Mouse (Mus musculus) neural tube, embryonic 12.5 days (tissue): ENCODE results near the gene Atp9a. TPM values are rescaled to one million over a fixed set of nuclear protein-coding genes. Genes with fewer than 3 reads are reported as not detected.
"Not testable (repeated sequence)": the region's sequence is repeated elsewhere in the genome, so short reads cannot be mapped to it uniquely, and the experiment has no call there.

Experiments
- ATAC-seq: fragments of 200-750 bp; cut with Nextera tagmentation; 2 replicates; pipeline ENCODE4 v1.8.0; 2017; ENCODE audit warnings: low read depth, mild to moderate bottlenecking, moderate TSS enrichment, moderate library complexity; ENCODE audit not compliant: low FRiP score
- H3K27ac ChIP-seq: fragments of 300-500 bp; sonication (generic); 2 replicates; pipeline ENCODE4 v1.5.1; 2016
- H3K27me3 ChIP-seq: fragments of 300-500 bp; sonication (generic); replicated peaks from 2 replicates; pipeline ENCODE4 v1.6.1; 2016; ENCODE audit warnings: mild to moderate bottlenecking
- H3K36me3 ChIP-seq: fragments of 300-500 bp; sonication (generic); 2 replicates; pipeline ENCODE4 v1.6.1; 2016; ENCODE audit warnings: mild to moderate bottlenecking
- H3K4me1 ChIP-seq: fragments of 300-500 bp; sonication (generic); 2 replicates; pipeline ENCODE4 v1.6.1; 2016
- H3K4me2 ChIP-seq: fragments of 300-500 bp; sonication (generic); replicated peaks from 2 replicates; pipeline ENCODE4 v1.6.1; 2016; ENCODE audit warnings: mild to moderate bottlenecking
- H3K4me3 ChIP-seq: fragments of 300-500 bp; sonication (generic); 2 replicates; pipeline ENCODE4 v1.5.1; 2016
- H3K9ac ChIP-seq: fragments of 300-500 bp; sonication (generic); 2 replicates; pipeline ENCODE4 v1.6.1; 2016; ENCODE audit warnings: mild to moderate bottlenecking
- H3K9me3 ChIP-seq: fragments of 300-500 bp; sonication (generic); 2 replicates; pipeline ENCODE4 v1.6.1; 2016; ENCODE audit warnings: mild to moderate bottlenecking
- WGBS: fragments of 180-500 bp; shearing (Covaris S2); methylation state at CpG from one replicate; pipeline ENCODE4 v1.1.7; 2016; 5-methylcytosine and 5-hydroxymethylcytosine counted together
- polyA plus RNA-seq: library from polyadenylated mRNA; unstranded; fragments of >200 nt; fragmentation: Nextera tagmentation; extraction: Ambion mirVana; gene quantifications from 2 replicates; pipeline ENCODE4 v1.2.1, GENCODE M21; 2016

Atp9a gene
- polyA plus RNA-seq, 1 experiment from 2014 or later = 74.8 TPM

DNA sequence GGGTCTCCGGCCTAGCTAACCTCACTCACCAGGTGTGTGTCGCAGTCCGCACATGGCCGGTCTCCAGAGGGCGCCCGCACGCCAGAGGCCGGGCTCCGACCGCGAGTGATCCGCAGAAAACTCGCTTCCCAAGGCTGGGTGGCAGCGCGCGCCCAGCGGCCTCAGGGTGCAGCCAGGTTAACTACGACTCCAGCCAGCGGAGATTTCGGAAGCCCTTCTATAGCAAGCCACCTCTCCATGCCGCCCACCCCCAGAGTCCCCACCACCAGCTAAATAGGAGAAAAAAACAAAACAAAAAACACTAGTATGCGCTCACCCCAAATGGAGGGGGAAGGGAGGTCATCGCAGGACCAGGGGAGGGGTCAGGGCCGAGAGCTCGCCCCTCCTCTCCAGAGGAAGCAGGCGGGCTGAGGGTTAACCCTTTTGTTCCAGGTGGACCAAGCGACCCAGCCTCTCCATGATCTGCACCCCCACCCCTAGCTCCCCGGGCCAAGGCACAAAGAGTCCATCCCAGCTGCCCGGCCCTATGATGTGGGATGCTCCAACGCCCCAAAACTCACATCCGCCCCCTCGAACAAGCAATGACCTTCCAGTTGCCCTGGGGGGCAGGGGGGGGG lies 23.0 kb upstream of the Atp9a start:
- Histone ChIP-seq H3K4me1 (peaks cover 51% of the 10 kb centered on the region), H3K27ac (no peak overlapping the region), H3K36me3 (no peaks in the 10 kb centered on the region), H3K4me3 (peak overlapping the region; percentile 48), H3K4me2 (peak overlapping the region; percentile 94), H3K9me3 (no peaks in the 10 kb centered on the region), H3K27me3 (peaks cover 27% of the 10 kb centered on the region), H3K9ac (peak overlapping the region; percentile 65)
- ATAC-seq = no peak
- WGBS = under 1% methylated on average over 32 of the region's 32 CpGs

GRCm38 (mm10) chr2:168764460-168764867 lies 22.3 kb upstream of the Atp9a start:
- Histone ChIP-seq H3K4me2 (peak overlapping the region; percentile 94), H3K27ac (no peak overlapping the region), H3K27me3 (peaks cover 27% of the 10 kb centered on the region), H3K9ac (no peak overlapping the region), H3K9me3 (no peaks in the 10 kb centered on the region), H3K4me1 (peaks cover 51% of the 10 kb centered on the region), H3K36me3 (no peaks in the 10 kb centered on the region), H3K4me3 (no peak overlapping the region)
- 8% methylated on average over 9 of the region's 9 CpGs for WGBS
- ATAC-seq = no peak

DNA sequence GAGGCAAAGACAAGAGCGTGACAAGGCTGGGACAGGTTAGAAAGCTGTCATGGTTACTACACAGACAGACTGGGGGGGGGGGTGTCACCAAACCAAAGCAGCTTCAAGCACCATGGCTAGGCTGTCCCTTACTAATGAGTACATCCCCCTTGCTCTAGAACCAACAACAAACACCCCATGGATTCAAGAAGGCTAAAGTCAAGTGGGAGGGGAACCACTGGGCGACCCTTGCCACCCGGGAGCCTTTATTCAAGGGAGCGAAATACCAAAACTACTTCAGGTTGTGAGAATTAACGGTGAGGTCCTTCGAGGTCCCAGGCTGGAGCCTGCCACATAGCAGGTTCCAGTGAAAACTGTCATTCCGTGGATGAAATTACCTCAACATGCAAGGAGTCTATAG lies 21.6 kb upstream of the Atp9a start:
- WGBS = 5% methylated on average over 7 of the region's 7 CpGs
- H3K36me3 ChIP-seq = no peaks in the 10 kb centered on the region
- peaks cover 51% of the 10 kb centered on the region for H3K4me1 ChIP-seq
- peaks cover 27% of the 10 kb centered on the region for H3K27me3 ChIP-seq
- no peaks in the 10 kb centered on the region for H3K9me3 ChIP-seq
- ATAC-seq = no peak
- no peak overlapping the region for H3K27ac ChIP-seq
- no peak overlapping the region for H3K9ac ChIP-seq
- no peak overlapping the region for H3K4me3 ChIP-seq
- peak overlapping the region; percentile 94 for H3K4me2 ChIP-seq

GRCm38 (mm10) chr2:168762411-168762815 lies 20.2 kb upstream of the Atp9a start:
- peak; percentile 42; the same call in 1 of the 2 replicates for ATAC-seq
- peaks cover 51% of the 10 kb centered on the region for H3K4me1 ChIP-seq
- H3K27me3 ChIP-seq = peaks cover 17% of the 10 kb centered on the region
- 0 out of 2 replicates have a peak overlapping the region, but pooled peaks have one; percentile 8 for H3K27ac ChIP-seq
- peak overlapping the region; percentile 9; the same call in 1 of the 2 replicates for H3K4me3 ChIP-seq
- H3K4me2 ChIP-seq = peak overlapping the region; percentile 94
- H3K36me3 ChIP-seq = no peaks in the 10 kb centered on the region
- no peaks in the 10 kb centered on the region for H3K9me3 ChIP-seq
- H3K9ac ChIP-seq = 0 out of 2 replicates have a peak overlapping the region, but pooled peaks have one; percentile 1
- WGBS = under 1% methylated on average over 12 of the region's 12 CpGs

DNA sequence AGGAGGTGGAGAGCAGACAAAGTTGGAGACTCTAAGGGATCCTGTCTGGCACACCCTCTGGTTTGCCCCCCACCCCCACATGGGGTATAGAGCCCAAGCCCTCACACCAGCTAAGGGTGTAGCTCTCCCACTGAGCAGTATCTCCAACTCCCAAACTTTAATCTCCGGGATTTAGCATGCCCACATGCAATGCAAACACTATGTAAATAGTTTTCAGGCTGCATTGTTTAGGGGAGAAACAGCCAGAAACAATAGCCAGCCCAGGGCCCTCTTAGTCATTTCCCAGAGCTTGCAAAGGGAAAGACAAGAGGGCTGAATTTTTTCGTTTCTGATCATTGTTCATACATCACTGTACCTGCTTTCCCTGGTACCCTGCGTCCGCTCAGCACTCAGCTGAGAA lies 19.7 kb upstream of the Atp9a start:
- H3K27ac ChIP-seq = 0 out of 2 replicates have a peak overlapping the region, but pooled peaks have one; percentile 8
- WGBS = 10% methylated on average over 4 of the region's 4 CpGs
- peaks cover 48% of the 10 kb centered on the region for H3K4me1 ChIP-seq
- no peaks in the 10 kb centered on the region for H3K36me3 ChIP-seq
- peak overlapping the region; percentile 94 for H3K4me2 ChIP-seq
- H3K4me3 ChIP-seq = peak overlapping the region; percentile 9; the same call in 1 of the 2 replicates
- H3K27me3 ChIP-seq = peaks cover 17% of the 10 kb centered on the region; the same call in 1 of the 2 replicates
- H3K9me3 ChIP-seq = no peaks in the 10 kb centered on the region
- ATAC-seq = no peak
- 0 out of 2 replicates have a peak overlapping the region, but pooled peaks have one; percentile 1 for H3K9ac ChIP-seq

DNA sequence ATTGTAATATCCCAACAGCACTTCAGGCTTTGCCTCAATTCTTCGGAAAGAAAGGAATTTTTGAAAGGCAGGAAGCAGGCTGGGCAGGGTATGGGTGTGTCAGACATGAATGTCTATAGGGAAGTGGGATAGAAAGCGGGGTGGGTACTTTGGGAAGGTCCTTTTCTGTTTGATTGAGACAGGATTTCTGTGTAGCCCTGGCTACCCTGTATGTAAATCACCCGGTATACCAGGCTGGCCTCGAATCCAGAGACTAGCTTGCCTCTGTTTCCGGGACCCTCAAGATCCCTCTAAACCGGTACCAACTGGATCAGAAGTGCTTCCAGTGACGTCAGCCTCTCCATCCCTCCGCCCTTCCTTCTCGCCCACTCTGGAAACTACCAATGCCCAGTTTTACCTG lies 18.9 kb upstream of the Atp9a start:
- peaks cover 5% of the 10 kb centered on the region for H3K36me3 ChIP-seq
- peaks cover 11% of the 10 kb centered on the region; the same call in 1 of the 2 replicates for H3K27me3 ChIP-seq
- peaks cover 40% of the 10 kb centered on the region for H3K4me1 ChIP-seq
- H3K4me2 ChIP-seq = no peak overlapping the region
- WGBS = 90% methylated on average over 9 of the region's 9 CpGs
- H3K9ac ChIP-seq = no peak overlapping the region
- no peak for ATAC-seq
- H3K4me3 ChIP-seq = no peak overlapping the region
- H3K27ac ChIP-seq = no peak overlapping the region
- no peaks in the 10 kb centered on the region for H3K9me3 ChIP-seq

GRCm38 (mm10) chr2:168744406-168744805 lies 2.2 kb upstream of the Atp9a start:
- H3K27ac ChIP-seq, H3K27me3 ChIP-seq, H3K9me3 ChIP-seq, ATAC-seq, H3K4me1 ChIP-seq, H3K4me3 ChIP-seq, H3K4me2 ChIP-seq, H3K9ac ChIP-seq, H3K36me3 ChIP-seq: not testable (repeated sequence)
- WGBS = 89% methylated on average over 10 of the region's 10 CpGs

- Histone ChIP-seq H3K9ac (no peak overlapping the region), H3K4me2 (peak overlapping the region; percentile 70), H3K9me3 (no peaks in the 10 kb centered on the region), H3K4me3 (peak overlapping the region; percentile 86), H3K4me1 (peaks cover 4% of the 10 kb centered on the region; the same call in 1 of the 2 replicates), H3K27ac (no peak overlapping the region), H3K36me3 (no peaks in the 10 kb centered on the region), H3K27me3 (no peaks in the 10 kb centered on the region)
- 21% methylated on average over 7 of the region's 7 CpGs for WGBS
- no peak for ATAC-seq
These were observed 440 bp upstream of the Atp9a start for GRCm38 (mm10) chr2:168742649-168743048.

DNA sequence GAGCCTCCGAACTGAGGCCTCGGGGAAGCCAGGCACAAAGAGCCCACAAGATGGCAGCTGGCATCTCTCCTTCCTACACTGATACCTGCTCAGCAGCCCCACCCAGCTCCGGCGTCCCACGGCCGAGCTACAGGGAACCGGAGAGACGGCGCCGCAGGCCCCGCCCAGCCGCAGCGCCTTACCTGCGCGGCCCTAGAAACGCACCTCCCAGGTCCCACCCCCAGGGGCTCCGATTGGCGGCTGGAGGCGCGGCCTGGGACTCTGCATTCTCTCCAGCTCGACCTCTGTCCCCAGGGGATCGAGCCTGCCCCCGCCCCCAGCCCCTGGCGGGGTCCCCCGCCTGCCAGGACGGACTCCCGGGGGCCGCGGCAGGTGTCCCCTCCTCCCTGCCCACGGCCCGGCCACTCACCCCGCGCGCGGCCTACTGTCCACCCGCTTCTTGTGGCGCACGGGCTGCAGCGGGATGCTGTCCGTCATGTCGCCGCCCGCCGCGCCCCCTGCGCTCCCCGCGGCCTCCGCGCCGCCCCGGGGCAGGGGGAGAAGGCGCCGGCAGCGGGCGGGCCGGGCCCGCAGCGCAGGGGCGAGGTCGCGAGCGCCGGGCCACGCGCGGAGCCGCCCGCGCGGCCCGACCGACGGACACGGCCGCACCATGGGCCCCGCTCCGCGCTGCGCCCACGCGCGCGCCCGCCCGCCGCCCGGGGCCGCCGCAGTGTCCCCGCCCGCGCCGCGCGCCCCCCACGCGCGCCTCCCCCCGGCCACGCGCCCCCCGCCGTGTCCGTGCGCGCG lies 743 bp downstream of the Atp9a start:
- H3K9ac ChIP-seq = peak overlapping the region; percentile 93
- peaks cover 4% of the 10 kb centered on the region; the same call in 1 of the 2 replicates for H3K4me1 ChIP-seq
- H3K9me3 ChIP-seq = no peaks in the 10 kb centered on the region
- peak overlapping the region; percentile 86 for H3K27ac ChIP-seq
- peak overlapping the region; percentile 70 for H3K4me2 ChIP-seq
- WGBS = under 1% methylated on average over 59 of the region's 108 CpGs
- H3K27me3 ChIP-seq = no peaks in the 10 kb centered on the region
- no peaks in the 10 kb centered on the region for H3K36me3 ChIP-seq
- peak; percentile 74 for ATAC-seq
- H3K4me3 ChIP-seq = peak overlapping the region; percentile 86

GRCm38 (mm10) chr2:168740496-168740895 lies 1.7 kb downstream of the Atp9a start:
- H3K36me3 ChIP-seq = no peaks in the 10 kb centered on the region
- peak overlapping the region; percentile 70 for H3K4me2 ChIP-seq
- 92% methylated on average over 10 of the region's 10 CpGs for WGBS
- H3K9ac ChIP-seq = no peak overlapping the region
- H3K4me1 ChIP-seq = peaks cover 4% of the 10 kb centered on the region; the same call in 1 of the 2 replicates
- H3K27ac ChIP-seq = no peak overlapping the region
- no peaks in the 10 kb centered on the region for H3K9me3 ChIP-seq
- no peak for ATAC-seq
- H3K4me3 ChIP-seq = peak overlapping the region; percentile 86
- H3K27me3 ChIP-seq = no peaks in the 10 kb centered on the region

DNA sequence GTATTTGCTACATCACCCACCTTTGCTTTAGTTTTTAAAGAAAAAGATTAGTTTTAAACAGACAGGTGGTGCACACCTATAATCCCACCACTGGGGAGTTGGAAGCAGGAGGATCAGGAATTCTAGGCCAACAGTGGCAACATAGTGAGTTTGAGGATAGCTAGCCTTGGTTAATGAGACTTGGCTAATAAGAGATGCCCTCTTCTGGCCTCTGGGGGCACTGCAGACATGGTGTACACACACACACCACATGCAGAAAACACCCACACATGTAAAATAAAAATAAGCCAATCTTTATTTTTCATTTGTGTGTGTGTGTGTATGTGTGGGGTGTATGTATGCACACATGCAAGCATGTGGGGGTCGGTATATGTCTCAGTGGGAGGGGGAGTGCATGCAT lies 3.4 kb downstream of the Atp9a start:
- no peaks in the 10 kb centered on the region for H3K9me3 ChIP-seq
- WGBS = 97% methylated on average over 1 of the region's 1 CpGs
- no peak for ATAC-seq
- no peaks in the 10 kb centered on the region for H3K36me3 ChIP-seq
- H3K27me3 ChIP-seq = no peaks in the 10 kb centered on the region
- H3K4me1 ChIP-seq = peaks cover 4% of the 10 kb centered on the region; the same call in 1 of the 2 replicates
- H3K9ac ChIP-seq = no peak overlapping the region
- H3K27ac ChIP-seq = no peak overlapping the region
- no peak overlapping the region for H3K4me3 ChIP-seq
- H3K4me2 ChIP-seq = no peak overlapping the region

GRCm38 (mm10) chr2:168737878-168738277 lies 4.3 kb downstream of the Atp9a start:
- Histone ChIP-seq H3K4me3 (no peak overlapping the region), H3K36me3 (no peaks in the 10 kb centered on the region), H3K4me1 (peaks cover 4% of the 10 kb centered on the region; the same call in 1 of the 2 replicates), H3K9me3 (no peaks in the 10 kb centered on the region), H3K4me2 (no peak overlapping the region), H3K9ac (no peak overlapping the region), H3K27me3 (no peaks in the 10 kb centered on the region), H3K27ac (no peak overlapping the region)
- WGBS = 92% methylated on average over 10 of the region's 10 CpGs
- ATAC-seq = no peak
